Mouse (Mus musculus) heart, embryonic 14.5 days (tissue): ENCODE measurements at regions not wholly inside any gene's neighbourhood (a gene's known extent, or its start where the extent isn't known, plus 50 kb on each side); places are given as distances from the start of the nearest gene placed in this dataset.

ENCODE experiments used
- ATAC-seq: fragments of 200-750 bp; cut with Nextera tagmentation; 2 replicates; pipeline ENCODE4 v1.8.0; 2017; ENCODE audit warnings: low read depth, moderate TSS enrichment; ENCODE audit not compliant: insufficient number of reproducible peaks, insufficient read depth, low FRiP score
- H3K27ac ChIP-seq, 2 experiments: fragments of 200-500 bp in 1 of 2; fragments of 300-500 bp in 1 of 2; sonication (generic) in 1 of 2; replicated peaks in 1 of 2; 2 replicates each; pipeline ENCODE4 v1.5.1; 2012 to 2014; ENCODE audit warnings: low read depth in 2 of 2, low read length in 2 of 2, control low read depth in 1 of 2, mild to moderate bottlenecking in 1 of 2, mixed read lengths in 1 of 2; ENCODE audit not compliant: control insufficient read depth in 1 of 2, insufficient read depth in 1 of 2
- H3K27me3 ChIP-seq: fragments of 300-500 bp; sonication (generic); 2 replicates; pipeline ENCODE4 v1.6.1; 2014; ENCODE audit warnings: mild to moderate bottlenecking, low read length, control low read depth; ENCODE audit not compliant: control insufficient read depth, insufficient read depth
- H3K36me3 ChIP-seq: fragments of 300-500 bp; sonication (generic); 2 replicates; pipeline ENCODE4 v1.6.1; 2014; ENCODE audit warnings: mild to moderate bottlenecking, control low read depth, low read length, mixed read lengths; ENCODE audit not compliant: control insufficient read depth, insufficient read depth
- H3K4me1 ChIP-seq, 2 experiments: fragments of 200-500 bp in 1 of 2; fragments of 300-500 bp in 1 of 2; sonication (generic) in 1 of 2; 2 replicates each; pipeline ENCODE4 v1.6.1; 2012 to 2014; ENCODE audit warnings: low read length in 2 of 2, control low read depth in 1 of 2, mixed read lengths in 1 of 2; ENCODE audit not compliant: control insufficient read depth in 2 of 2, insufficient read depth in 2 of 2
- H3K4me2 ChIP-seq: fragments of 300-500 bp; sonication (generic); 2 replicates; pipeline ENCODE4 v1.6.1; 2014; ENCODE audit warnings: mild to moderate bottlenecking, low read length
- H3K4me3 ChIP-seq, 2 experiments: fragments of 200-500 bp in 1 of 2; fragments of 300-500 bp in 1 of 2; sonication (generic) in 1 of 2; 2 replicates each; pipeline ENCODE4 v1.5.1; 2012 to 2014; ENCODE audit warnings: low read length in 2 of 2, mild to moderate bottlenecking in 2 of 2, control low read depth in 1 of 2, low read depth in 1 of 2, moderate library complexity in 1 of 2; ENCODE audit not compliant: control insufficient read depth in 1 of 2, insufficient read depth in 1 of 2
- H3K9ac ChIP-seq: fragments of 300-500 bp; sonication (generic); 2 replicates; pipeline ENCODE4 v1.6.1; 2014; ENCODE audit warnings: mild to moderate bottlenecking, low read length
- H3K9me3 ChIP-seq: fragments of 300-500 bp; sonication (generic); 2 replicates; pipeline ENCODE4 v1.6.1; 2016; ENCODE audit warnings: low read length, control low read depth; ENCODE audit not compliant: control insufficient read depth
- WGBS: fragments of 180-500 bp; shearing (Covaris S2); extraction: QIAGEN DNeasy Blood & Tissue Kit; methylation state at CpG from one replicate; pipeline ENCODE4 v1.1.7; 2014; 5-methylcytosine and 5-hydroxymethylcytosine counted together

DNA sequence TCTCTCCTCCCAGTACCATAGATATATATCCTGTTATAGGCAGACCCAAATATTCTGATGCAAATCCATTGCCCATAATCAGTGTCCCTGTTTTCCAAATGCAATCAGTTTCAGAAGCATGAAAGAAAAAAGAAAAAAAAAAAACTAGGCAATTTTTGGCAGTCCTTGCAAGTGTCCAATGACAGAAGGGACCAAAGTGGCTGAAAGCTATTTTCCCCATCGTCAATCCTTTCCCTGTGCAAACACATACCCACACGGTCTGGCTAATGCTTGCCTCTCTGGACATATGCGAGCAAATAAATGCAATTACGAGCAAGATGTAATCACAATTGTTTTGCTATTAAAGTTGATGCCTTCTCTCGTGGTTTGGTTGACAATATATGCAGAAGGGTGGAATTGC lies 288.9 kb upstream of the Dynlrb2 start:
- no peaks in the 10 kb centered on the region for H3K36me3 ChIP-seq
- no peak overlapping the region for H3K4me3 ChIP-seq
- no peak overlapping the region for H3K27ac ChIP-seq
- no peak for ATAC-seq
- H3K4me2 ChIP-seq = no peak overlapping the region
- no peak overlapping the region for H3K9ac ChIP-seq
- WGBS = 71% methylated on average over 5 of the region's 5 CpGs
- H3K27me3 ChIP-seq = no peaks in the 10 kb centered on the region
- H3K9me3 ChIP-seq = no peaks in the 10 kb centered on the region
- no peaks in the 10 kb centered on the region for H3K4me1 ChIP-seq

DNA sequence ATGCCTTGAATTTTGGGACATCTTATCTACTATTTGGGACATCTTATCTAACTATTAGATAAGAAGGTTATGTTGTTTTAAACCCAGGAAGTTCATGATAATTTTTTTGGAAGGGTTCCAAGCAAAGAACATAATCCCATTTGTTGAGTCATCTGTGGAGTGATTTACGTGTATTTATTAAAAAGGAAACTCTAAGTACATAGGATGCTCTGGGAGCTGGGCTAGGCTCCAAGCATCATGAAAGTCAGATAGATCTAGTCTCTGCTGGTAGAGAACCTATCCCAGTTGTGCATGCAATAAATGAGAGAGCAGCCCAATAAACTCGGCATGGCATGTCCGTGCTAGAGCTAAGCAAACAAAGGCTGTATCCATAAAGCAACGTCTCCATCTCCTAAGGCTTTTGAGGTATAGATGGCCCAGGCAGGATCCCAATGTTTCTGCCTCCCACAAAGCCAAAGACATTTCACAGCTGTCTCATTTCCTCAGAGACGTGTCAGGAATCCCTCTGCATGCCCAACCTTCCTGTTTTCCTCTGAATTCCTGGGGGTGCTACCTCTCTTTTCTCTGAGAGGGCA lies 289.4 kb upstream of the Dynlrb2 start:
- H3K4me3 ChIP-seq = no peak overlapping the region
- ATAC-seq = no peak
- no peaks in the 10 kb centered on the region for H3K27me3 ChIP-seq
- H3K4me2 ChIP-seq = no peak overlapping the region
- no peaks in the 10 kb centered on the region for H3K4me1 ChIP-seq
- 57% methylated on average over 5 of the region's 5 CpGs for WGBS
- no peaks in the 10 kb centered on the region for H3K36me3 ChIP-seq
- no peaks in the 10 kb centered on the region for H3K9me3 ChIP-seq
- H3K27ac ChIP-seq = no peak overlapping the region
- no peak overlapping the region for H3K9ac ChIP-seq

DNA sequence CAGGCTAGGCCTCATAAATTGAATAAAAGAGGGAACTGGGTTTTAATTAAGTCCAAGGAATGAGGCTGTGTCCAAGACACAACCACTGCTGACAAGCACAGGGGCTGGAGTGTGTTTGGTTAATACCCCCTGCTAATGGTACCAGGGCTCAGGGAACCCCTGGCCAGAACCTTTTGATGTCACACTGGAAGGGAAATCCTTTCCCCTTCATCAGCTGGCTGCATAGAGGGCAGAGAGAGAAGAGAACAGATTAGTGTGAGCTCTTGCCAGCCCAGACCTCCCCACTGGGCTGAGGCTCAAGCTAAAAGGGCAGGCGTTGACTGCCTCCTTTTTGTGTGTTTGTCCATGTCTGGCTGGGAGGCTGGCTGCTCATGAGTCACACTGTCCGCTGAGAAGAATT lies 301.1 kb upstream of the Dynlrb2 start:
- Histone ChIP-seq H3K9me3 (0 out of 2 replicates have a peak, but pooled peaks cover 5% of the 10 kb centered on the region), H3K27ac (no peak overlapping the region), H3K4me1 (no peaks in the 10 kb centered on the region), H3K4me3 (no peak overlapping the region), H3K36me3 (no peaks in the 10 kb centered on the region), H3K27me3 (no peaks in the 10 kb centered on the region), H3K9ac (no peak overlapping the region), H3K4me2 (no peak overlapping the region)
- no peak for ATAC-seq
- 46% methylated on average over 2 of the region's 2 CpGs for WGBS

DNA sequence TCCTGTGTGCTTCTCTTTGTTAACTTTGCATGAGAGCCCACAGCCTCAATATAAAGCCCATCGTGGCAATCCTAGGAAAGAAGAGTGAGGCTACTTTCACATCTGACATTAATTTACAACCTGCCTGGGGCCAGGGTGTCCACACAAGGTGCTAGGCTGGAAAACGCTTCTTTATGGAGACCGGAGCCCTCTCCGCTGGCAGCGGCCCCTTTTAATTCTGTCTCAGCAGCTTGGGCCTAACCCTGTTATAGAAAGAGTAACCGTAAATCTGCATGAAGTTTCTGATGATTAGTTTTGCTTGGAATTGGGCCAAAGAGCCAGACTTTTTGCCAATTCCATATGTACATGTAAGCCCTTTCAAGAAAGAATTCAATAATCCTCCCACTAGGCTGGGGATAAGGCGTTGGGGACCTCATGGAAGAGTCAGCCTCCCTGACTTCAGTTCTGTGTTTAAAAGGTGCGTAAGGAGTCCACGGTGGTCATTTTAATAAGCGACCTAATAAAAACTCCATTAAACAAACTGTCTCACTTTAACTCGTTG lies 304.2 kb upstream of the Dynlrb2 start:
- Histone ChIP-seq H3K9ac (no peak overlapping the region), H3K4me1 (no peaks in the 10 kb centered on the region), H3K36me3 (no peaks in the 10 kb centered on the region), H3K9me3 (no peaks in the 10 kb centered on the region), H3K27me3 (no peaks in the 10 kb centered on the region), H3K4me2 (no peak overlapping the region), H3K4me3 (no peak overlapping the region), H3K27ac (no peak overlapping the region)
- 81% methylated on average over 11 of the region's 11 CpGs for WGBS
- no peak for ATAC-seq

DNA sequence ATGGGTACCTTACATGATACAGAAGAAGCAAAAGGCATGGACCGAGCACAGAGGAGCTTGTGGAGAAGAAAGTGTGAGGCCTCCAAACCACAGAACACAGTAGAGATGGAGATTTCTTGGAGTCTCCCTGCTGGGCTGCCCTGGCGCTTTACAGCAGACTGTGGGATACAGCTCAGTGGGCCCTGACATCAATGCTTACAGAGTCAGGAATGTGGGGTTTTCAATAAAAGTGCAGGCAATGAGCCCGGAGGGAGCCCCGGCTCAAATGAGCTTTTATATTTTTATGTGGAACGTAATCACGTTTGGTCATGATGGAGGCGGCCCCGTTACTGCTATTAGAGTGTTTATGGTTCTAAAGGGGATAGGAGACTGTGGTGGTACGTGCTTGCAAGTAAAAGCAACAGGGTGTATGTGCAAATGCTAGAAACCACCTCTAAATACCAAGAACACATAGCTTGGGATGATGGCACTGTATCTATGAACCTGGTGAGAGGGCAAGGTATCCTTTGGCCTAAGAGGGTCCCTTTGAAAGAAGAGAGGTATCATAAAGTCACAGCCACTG lies 308.1 kb upstream of the Dynlrb2 start:
- H3K4me3 ChIP-seq = no peak overlapping the region
- no peaks in the 10 kb centered on the region for H3K4me1 ChIP-seq
- 90% methylated on average over 9 of the region's 9 CpGs for WGBS
- no peaks in the 10 kb centered on the region for H3K27me3 ChIP-seq
- no peak overlapping the region for H3K9ac ChIP-seq
- H3K27ac ChIP-seq = no peak overlapping the region
- no peaks in the 10 kb centered on the region for H3K9me3 ChIP-seq
- no peaks in the 10 kb centered on the region for H3K36me3 ChIP-seq
- no peak for ATAC-seq
- no peak overlapping the region for H3K4me2 ChIP-seq

DNA sequence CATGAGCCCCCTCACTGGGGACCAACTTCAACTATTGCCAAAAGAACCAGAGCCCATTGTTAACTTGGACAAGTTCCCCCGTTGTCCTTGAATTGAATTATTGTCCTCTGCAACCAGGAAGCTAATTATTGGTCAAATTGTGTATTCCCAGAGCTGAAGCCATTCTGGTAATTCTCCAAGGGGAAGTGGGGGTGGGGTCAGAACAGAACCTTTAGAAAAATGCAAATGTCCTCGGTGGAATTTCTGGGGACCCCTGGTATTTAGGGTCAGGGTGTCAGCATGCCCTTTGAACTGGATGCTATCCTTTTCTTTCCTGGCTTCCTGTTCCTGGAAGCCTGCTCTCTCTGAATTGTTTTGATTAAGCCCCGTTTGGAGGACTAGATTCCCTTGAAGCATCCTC lies 312.7 kb upstream of the Dynlrb2 start:
- Histone ChIP-seq H3K9me3 (no peaks in the 10 kb centered on the region), H3K4me2 (no peak overlapping the region), H3K9ac (no peak overlapping the region), H3K4me3 (no peak overlapping the region), H3K27me3 (no peaks in the 10 kb centered on the region), H3K4me1 (no peaks in the 10 kb centered on the region), H3K27ac (no peak overlapping the region), H3K36me3 (no peaks in the 10 kb centered on the region)
- 51% methylated on average over 3 of the region's 3 CpGs for WGBS
- ATAC-seq = no peak

DNA sequence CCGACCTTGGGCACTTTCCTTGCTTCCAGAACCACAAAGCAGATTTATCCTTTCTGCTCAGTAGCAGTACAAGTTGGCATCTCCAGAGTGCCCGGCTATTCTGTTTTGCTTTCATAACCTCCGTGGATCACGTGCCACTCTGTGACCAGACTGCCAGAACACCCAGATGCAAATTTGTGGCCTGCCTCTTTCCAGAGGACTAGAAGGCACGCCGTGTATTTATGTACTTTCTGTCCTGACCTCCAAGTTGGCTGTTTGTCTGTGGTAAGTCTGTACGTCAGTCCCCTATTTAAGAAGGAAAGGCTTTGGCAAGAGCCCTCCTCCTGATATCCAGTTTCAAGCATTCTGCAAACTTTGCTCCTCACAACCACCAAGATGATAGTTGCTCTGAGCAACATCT lies 319.6 kb upstream of the Dynlrb2 start:
- Histone ChIP-seq H3K9ac (no peak overlapping the region), H3K36me3 (no peaks in the 10 kb centered on the region), H3K4me2 (no peak overlapping the region), H3K27ac (no peak overlapping the region), H3K27me3 (no peaks in the 10 kb centered on the region), H3K4me1 (peaks cover 0 to 2% of the 10 kb centered on the region in 2 experiments; a peak in 1 of 4 replicates), H3K4me3 (no peak overlapping the region), H3K9me3 (no peaks in the 10 kb centered on the region)
- 82% methylated on average over 7 of the region's 7 CpGs for WGBS
- ATAC-seq = no peak

DNA sequence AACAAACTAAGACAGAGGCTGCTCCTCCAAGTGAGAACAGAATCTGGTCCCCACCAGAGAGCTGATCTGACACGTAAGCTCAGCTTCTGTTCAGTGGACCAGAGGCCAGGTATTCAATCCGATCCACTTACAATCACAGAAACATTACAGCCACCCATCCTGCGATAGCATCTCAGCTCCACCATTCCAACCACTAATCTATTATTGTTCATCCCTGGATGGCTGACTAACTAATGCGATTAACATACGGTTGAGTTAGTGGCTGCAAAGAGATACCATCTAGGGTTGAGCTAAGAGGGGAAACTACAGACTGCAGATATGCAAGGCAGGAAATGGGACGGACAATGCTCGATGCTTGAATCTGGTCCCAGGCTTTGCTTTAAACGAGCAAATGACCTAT lies 320.5 kb upstream of the Dynlrb2 start:
- no peaks in the 10 kb centered on the region for H3K27me3 ChIP-seq
- H3K4me3 ChIP-seq = no peak overlapping the region
- H3K36me3 ChIP-seq = no peaks in the 10 kb centered on the region
- peaks cover 0 to 2% of the 10 kb centered on the region in 2 experiments; a peak in 1 of 4 replicates for H3K4me1 ChIP-seq
- WGBS = 66% methylated on average over 8 of the region's 8 CpGs
- H3K9ac ChIP-seq = no peak overlapping the region
- no peak overlapping the region for H3K4me2 ChIP-seq
- no peaks in the 10 kb centered on the region for H3K9me3 ChIP-seq
- ATAC-seq = no peak
- H3K27ac ChIP-seq = no peak overlapping the region
